Mouse (Mus musculus) liver, postnatal 0 days (tissue): ENCODE measurements at regions not wholly inside any gene's neighbourhood (a gene's known extent, or its start where the extent isn't known, plus 50 kb on each side); places are given as distances from the start of the nearest gene placed in this dataset.
"Not testable (repeated sequence)": the region's sequence is repeated elsewhere in the genome, so short reads cannot be mapped to it uniquely, and the experiment has no call there.

Experiments
- ATAC-seq: fragments of 200-750 bp; cut with Nextera tagmentation; 2 replicates; pipeline ENCODE4 v1.8.0; 2017; ENCODE audit warnings: mild to moderate bottlenecking, moderate library complexity
- DNase-seq: peaks from one replicate; pipeline ENCODE4 v3.0.0-alpha.2; 2016
- H3K27ac ChIP-seq: fragments of 300-500 bp; sonication (generic); 2 replicates; pipeline ENCODE4 v1.5.1; 2014; ENCODE audit warnings: antibody characterized with exemption, moderate library complexity, mild to moderate bottlenecking, low read depth
- H3K27me3 ChIP-seq: fragments of 300-500 bp; sonication (generic); 2 replicates; pipeline ENCODE4 v1.6.1; 2014; ENCODE audit warnings: low read length, control low read depth, mixed read lengths; ENCODE audit not compliant: insufficient read depth
- H3K36me3 ChIP-seq: fragments of 300-500 bp; sonication (generic); replicated peaks from 2 replicates; pipeline ENCODE4 v1.6.1; 2014; ENCODE audit warnings: mild to moderate bottlenecking, control low read depth, low read length, moderate library complexity, mixed read lengths; ENCODE audit not compliant: insufficient read depth
- H3K4me1 ChIP-seq: fragments of 300-500 bp; sonication (generic); 2 replicates; pipeline ENCODE4 v1.6.1; 2014; ENCODE audit warnings: antibody characterized with exemption, mild to moderate bottlenecking, control low read depth; ENCODE audit not compliant: insufficient read depth
- H3K4me2 ChIP-seq: fragments of 300-500 bp; sonication (generic); 2 replicates; pipeline ENCODE4 v1.6.1; 2014; ENCODE audit warnings: low read depth, mild to moderate bottlenecking, low read length, moderate library complexity, mixed read lengths
- H3K4me3 ChIP-seq: fragments of 300-500 bp; sonication (generic); 2 replicates; pipeline ENCODE4 v1.5.1; 2014; ENCODE audit warnings: low read depth, low read length
- H3K9ac ChIP-seq: fragments of 300-500 bp; sonication (generic); replicated peaks from 2 replicates; pipeline ENCODE4 v1.6.1; 2014; ENCODE audit warnings: mild to moderate bottlenecking, moderate library complexity
- H3K9me3 ChIP-seq: fragments of 300-500 bp; sonication (generic); 2 replicates; pipeline ENCODE4 v1.6.1; 2016; ENCODE audit warnings: mild to moderate bottlenecking, control low read depth, low read length, mixed read lengths
- CTCF ChIP-seq: sonication (generic); IDR thresholded peaks from 2 replicates; pipeline ENCODE4 v1.5.1; 2016; ENCODE audit warnings: antibody characterized with exemption, low read depth
- EP300 ChIP-seq: IDR thresholded peaks from 2 replicates; pipeline ENCODE4 v1.6.1; 2016; ENCODE audit warnings: antibody characterized with exemption, low read depth, mild to moderate bottlenecking
- WGBS: fragments of 180-500 bp; shearing (Covaris S2); extraction: QIAGEN DNeasy Blood & Tissue Kit; methylation state at CpG from one replicate; pipeline ENCODE4 v1.1.7; 2014; ENCODE audit not compliant: insufficient replicate concordance; 5-methylcytosine and 5-hydroxymethylcytosine counted together

DNA sequence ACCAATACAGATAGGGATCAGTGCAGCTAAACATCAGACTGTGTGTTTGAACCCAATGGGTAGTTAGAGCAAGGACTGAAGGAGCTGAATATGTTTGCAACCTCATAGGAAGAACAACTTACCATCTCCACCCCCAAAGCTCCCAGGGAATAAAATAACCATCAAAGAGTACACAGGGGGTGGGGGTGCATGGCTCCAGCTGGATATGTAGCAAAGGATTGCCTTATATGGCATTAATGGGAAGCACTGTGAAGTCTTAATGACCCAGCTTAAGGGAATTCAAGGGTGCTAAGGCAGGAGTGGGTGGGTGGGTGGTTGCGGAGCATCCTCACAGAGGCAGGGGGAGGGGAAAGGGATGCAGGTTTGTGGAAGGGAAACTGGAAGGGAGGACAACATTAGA is 404.0 kb upstream of the Gm12887 start:
- no peaks in the 10 kb centered on the region for H3K27me3 ChIP-seq
- TF ChIP-seq EP300, result no peak
- no peak for TF ChIP-seq CTCF
- no peak overlapping the region for H3K4me2 ChIP-seq
- no peaks in the 10 kb centered on the region for H3K36me3 ChIP-seq
- H3K9ac ChIP-seq, result no peak overlapping the region
- 84% methylated on average over 1 of the region's 1 CpGs for WGBS
- no peak for DNase-seq
- no peak for ATAC-seq
- H3K27ac ChIP-seq, result no peak overlapping the region
- H3K4me1 ChIP-seq, result no peaks in the 10 kb centered on the region
- no peak overlapping the region for H3K4me3 ChIP-seq
- H3K9me3 ChIP-seq, result peaks cover 22% of the 10 kb centered on the region

DNA sequence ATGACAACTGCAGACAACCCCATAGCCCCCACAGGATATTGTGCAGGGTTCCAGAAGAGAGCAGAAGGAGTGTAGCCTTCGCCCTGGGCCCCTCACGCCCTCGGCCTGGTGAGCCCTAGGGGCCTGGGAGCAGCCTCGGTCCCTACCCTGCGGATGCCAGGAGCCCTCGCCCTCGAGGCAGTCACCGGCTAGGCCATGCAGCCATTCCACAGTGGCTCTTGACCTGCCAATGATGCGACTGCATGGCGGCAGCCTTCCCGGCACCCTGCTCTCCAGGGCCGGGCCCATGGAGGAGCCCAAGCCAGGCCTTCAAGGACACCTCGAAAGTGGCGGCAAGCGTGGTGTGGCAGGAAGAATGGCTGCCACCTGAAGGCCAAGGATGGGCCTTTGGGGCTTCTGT is 401.0 kb upstream of the Gm12887 start:
- no peak for ATAC-seq
- WGBS, result 88% methylated on average over 15 of the region's 15 CpGs

DNA sequence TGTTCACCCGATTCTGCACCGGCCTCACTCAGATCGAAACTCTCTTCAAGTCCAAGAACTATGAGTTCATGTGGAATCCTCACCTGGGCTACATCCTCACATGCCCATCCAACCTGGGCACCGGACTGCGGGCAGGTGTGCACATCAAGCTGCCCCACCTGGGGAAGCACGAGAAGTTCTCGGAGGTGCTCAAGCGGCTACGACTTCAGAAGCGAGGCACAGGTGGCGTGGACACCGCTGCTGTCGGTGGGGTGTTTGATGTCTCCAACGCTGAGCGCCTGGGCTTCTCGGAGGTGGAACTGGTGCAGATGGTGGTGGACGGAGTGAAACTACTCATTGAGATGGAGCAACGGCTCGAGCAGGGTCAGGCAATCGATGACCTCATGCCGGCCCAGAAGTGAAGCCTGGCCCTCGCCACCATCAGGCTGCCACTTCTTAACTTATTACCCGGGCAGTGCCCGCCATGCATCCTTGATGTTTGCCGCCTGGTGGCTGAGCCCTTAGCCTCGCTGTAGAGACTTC is 387.1 kb upstream of the Gm12887 start:
- H3K27me3 ChIP-seq, H3K27ac ChIP-seq, H3K36me3 ChIP-seq, H3K4me3 ChIP-seq, H3K9ac ChIP-seq, DNase-seq, H3K4me2 ChIP-seq, H3K4me1 ChIP-seq: not testable (repeated sequence)
- 0 out of 2 replicates have a peak, but pooled peaks have one; percentile 7 for ATAC-seq
- WGBS, result 92% methylated on average over 24 of the region's 26 CpGs
- H3K9me3 ChIP-seq, result peaks cover 31% of the 10 kb centered on the region

More for the DNA sequence above, 401.0 kb upstream of the Gm12887 start:
- no peak overlapping the region for H3K4me2 ChIP-seq
- DNase-seq, result no peak
- H3K9ac ChIP-seq, result no peak overlapping the region
- H3K36me3 ChIP-seq, result no peaks in the 10 kb centered on the region
- H3K27me3 ChIP-seq, result no peaks in the 10 kb centered on the region
- no peak overlapping the region for H3K27ac ChIP-seq
- peaks cover 16% of the 10 kb centered on the region for H3K9me3 ChIP-seq
- H3K4me3 ChIP-seq, result no peak overlapping the region
- H3K4me1 ChIP-seq, result no peaks in the 10 kb centered on the region
- TF ChIP-seq CTCF, result no peak
- no peak for TF ChIP-seq EP300

DNA sequence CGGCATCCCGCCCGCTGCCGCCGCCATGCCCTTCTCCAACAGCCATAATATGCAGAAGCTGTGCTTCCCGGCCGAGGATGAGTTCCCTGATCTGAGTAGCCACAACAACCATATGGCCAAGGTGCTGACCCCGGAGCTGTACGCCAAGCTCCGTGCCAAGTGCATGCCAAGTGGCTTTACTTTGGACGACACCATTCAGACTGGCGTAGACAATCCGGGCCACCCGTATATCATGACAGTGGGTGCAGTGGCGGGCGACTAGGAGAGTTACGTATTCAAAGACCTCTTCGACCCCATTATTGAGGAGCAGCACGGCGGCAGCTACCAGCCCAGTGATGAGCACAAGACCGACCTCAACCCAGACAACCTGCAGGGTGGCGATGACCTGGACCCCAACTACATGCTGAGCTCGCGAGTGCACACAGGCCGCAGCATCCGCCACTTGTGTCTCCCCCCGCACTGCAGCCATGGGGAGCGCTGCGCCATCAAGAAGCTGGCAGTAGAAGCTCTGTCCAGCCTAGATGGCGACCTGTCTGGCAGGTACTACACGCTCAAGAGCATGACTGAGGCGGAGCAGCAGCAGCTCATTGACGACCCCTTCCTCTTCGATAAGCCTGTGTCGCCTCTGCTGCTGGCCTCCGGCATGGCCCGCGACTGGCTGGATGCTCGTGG is 386.4 kb upstream of the Gm12887 start:
- no peak for ATAC-seq
- Histone ChIP-seq H3K4me3 (no peak overlapping the region), H3K36me3 (no peaks in the 10 kb centered on the region), H3K27me3 (no peaks in the 10 kb centered on the region), H3K27ac (no peak overlapping the region), H3K4me2 (no peak overlapping the region), H3K9ac (no peak overlapping the region), H3K4me1 (no peaks in the 10 kb centered on the region), H3K9me3 (peaks cover 33% of the 10 kb centered on the region)
- TF ChIP-seq CTCF (no peak), EP300 (no peak)
- DNase-seq, result no peak
- WGBS, result 88% methylated on average over 39 of the region's 39 CpGs

DNA sequence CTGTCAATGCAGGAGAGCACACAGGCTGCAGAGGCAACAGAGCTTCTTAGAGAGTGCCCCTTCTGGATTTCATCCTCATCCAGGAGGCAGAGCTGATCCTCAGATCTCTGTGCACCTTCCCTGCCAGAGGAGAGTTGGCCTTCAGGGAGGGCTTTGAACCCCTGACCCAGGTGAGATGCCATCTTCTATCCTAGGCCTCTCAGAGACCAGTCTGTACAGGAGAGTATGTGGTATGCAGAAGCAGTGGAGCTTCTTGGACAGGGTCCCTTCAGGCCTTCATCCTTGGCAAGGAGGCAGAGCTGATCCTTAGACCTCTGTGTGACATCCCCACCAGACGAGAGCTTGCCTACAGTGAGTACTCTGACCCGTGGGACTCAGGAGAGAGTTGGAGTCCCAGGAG is 364.8 kb upstream of the Gm12887 start:
- no peak for DNase-seq
- no peak overlapping the region for H3K27ac ChIP-seq
- 51% methylated on average over 2 of the region's 2 CpGs for WGBS
- no peak overlapping the region for H3K9ac ChIP-seq
- no peaks in the 10 kb centered on the region for H3K36me3 ChIP-seq
- H3K9me3 ChIP-seq, result peaks cover 14% of the 10 kb centered on the region
- no peak overlapping the region for H3K4me3 ChIP-seq
- no peak for ATAC-seq
- TF ChIP-seq EP300 (no peak), CTCF (no peak)
- no peaks in the 10 kb centered on the region for H3K27me3 ChIP-seq
- no peak overlapping the region for H3K4me2 ChIP-seq
- no peaks in the 10 kb centered on the region for H3K4me1 ChIP-seq

DNA sequence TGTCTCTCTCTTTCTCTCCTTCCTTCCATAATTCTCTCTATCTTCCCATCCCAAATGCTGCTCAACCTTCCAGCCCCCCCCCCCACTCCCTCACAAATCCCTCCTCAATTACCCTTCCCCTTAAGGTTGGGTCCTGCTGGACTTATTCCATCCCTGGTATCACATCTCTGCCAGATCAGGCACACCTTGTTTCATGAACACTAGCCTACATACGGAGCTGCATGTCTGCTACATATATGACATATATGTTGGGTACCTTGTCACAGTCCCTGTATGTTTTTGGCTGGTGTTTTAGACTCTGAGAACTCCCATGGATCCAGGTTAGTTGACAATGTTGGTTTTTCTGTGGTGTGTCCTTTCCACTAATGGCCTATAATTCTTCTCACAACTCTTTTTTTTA is 363.5 kb upstream of the Gm12887 start:
- 57% methylated on average over 1 of the region's 1 CpGs for WGBS
- DNase-seq, result no peak

DNA sequence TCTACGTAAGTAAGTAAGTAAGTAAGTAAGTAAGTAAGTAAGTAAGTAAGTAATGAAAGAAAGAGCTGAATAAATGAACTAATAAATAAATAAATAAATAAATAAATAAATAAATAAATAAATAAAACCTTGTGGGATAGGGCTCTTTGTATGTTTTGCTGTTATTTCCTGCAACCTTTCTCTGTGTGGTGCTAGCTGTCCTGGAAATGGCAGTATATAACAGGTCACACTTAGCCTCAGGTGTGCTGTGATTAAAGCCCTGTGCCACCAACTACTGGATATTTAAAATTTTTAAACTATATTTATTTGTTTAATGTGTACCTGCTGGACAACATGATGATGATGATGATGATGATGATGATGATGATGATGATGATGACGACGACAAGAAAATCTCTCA is 353.9 kb upstream of the Gm12887 start:
- Histone ChIP-seq H3K4me2 (no peak overlapping the region), H3K27me3 (no peaks in the 10 kb centered on the region), H3K4me3 (no peak overlapping the region), H3K9ac (no peak overlapping the region), H3K9me3 (peaks cover 3% of the 10 kb centered on the region), H3K27ac (no peak overlapping the region), H3K4me1 (no peaks in the 10 kb centered on the region), H3K36me3 (no peaks in the 10 kb centered on the region)
- WGBS, result 76% methylated on average over 3 of the region's 3 CpGs
- DNase-seq, result no peak
- TF ChIP-seq CTCF (no peak), EP300 (no peak)
- no peak for ATAC-seq

More for the DNA sequence above, 363.5 kb upstream of the Gm12887 start:
- H3K9ac ChIP-seq, result no peak overlapping the region
- H3K27me3 ChIP-seq, result no peaks in the 10 kb centered on the region
- H3K4me1 ChIP-seq, result no peaks in the 10 kb centered on the region
- TF ChIP-seq EP300 (no peak), CTCF (no peak)
- H3K4me3 ChIP-seq, result no peak overlapping the region
- ATAC-seq, result no peak
- H3K9me3 ChIP-seq, result peaks cover 14% of the 10 kb centered on the region
- no peaks in the 10 kb centered on the region for H3K36me3 ChIP-seq
- no peak overlapping the region for H3K27ac ChIP-seq
- no peak overlapping the region for H3K4me2 ChIP-seq
